Mouse (Mus musculus): ENCODE data around the gene Cdkal1. TPM values are rescaled to one million over a fixed set of nuclear protein-coding genes. Genes with fewer than 3 reads are reported as not detected.

Cdkal1 gene
- polyA plus RNA-seq, 1 experiment = 5.1 TPM

DNA sequence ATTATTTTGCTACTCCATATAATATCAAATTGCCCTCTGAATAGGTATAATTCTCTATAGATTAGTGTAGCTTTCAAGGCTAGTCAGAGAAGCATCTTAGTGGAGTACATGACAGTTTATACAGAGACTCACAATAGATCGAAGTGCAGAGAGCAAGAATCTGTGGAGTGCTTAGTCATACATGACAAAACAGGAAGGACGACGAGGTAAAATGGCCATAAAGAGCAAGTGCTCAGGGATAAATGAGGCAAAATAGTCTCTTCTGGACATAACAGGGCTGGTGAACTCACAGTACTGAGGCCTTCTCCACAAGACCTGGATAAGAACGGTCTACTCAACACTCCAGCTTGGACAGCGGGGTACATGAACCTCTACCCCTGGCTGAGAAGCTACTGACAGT lies 155.6 kb downstream of the Cdkal1 start:
- H3K36me3 ChIP-seq (ENCODE audit: control insufficient read depth, insufficient read depth) = no peaks in the 10 kb centered on the region
- H3K79me2 ChIP-seq (ENCODE audit: control insufficient read depth, insufficient read depth) = no peaks in the 10 kb centered on the region
- no peak for TF ChIP-seq CTCF (IDR thresholded peaks at IDR 0.05; ENCODE audit: control insufficient read depth, insufficient read depth, insufficient read length)
- TF ChIP-seq MYOD1 (IDR thresholded peaks at IDR 0.05; ENCODE audit: control insufficient read depth, insufficient read length, low read depth) = no peak
- TF ChIP-seq MAX (IDR thresholded peaks at IDR 0.05) = no peak
- no peak for TF ChIP-seq USF1 (IDR thresholded peaks at IDR 0.05; ENCODE audit: low read depth)
- TF ChIP-seq FOSL1 (IDR thresholded peaks at IDR 0.05; ENCODE audit: insufficient read depth, low read length, poor library complexity, severe bottlenecking) = no peak
- no peak for TF ChIP-seq CEBPB (IDR thresholded peaks at IDR 0.05; ENCODE audit: low read depth)
- TF ChIP-seq MYOG (IDR thresholded peaks at IDR 0.05; ENCODE audit: control insufficient read depth, extremely low read depth, insufficient read length) = no peak
- H3K27me3 ChIP-seq (ENCODE audit: control insufficient read depth, insufficient read depth, insufficient read length) = no peaks in the 10 kb centered on the region
- no peaks in the 10 kb centered on the region for H3K79me3 ChIP-seq (ENCODE audit: low read depth)
- H3K4me3 ChIP-seq (ENCODE audit: insufficient read depth, poor library complexity, severe bottlenecking) = no peak overlapping the region
- H3ac ChIP-seq (ENCODE audit: control insufficient read depth, insufficient read length, low read depth) = no peak overlapping the region

DNA sequence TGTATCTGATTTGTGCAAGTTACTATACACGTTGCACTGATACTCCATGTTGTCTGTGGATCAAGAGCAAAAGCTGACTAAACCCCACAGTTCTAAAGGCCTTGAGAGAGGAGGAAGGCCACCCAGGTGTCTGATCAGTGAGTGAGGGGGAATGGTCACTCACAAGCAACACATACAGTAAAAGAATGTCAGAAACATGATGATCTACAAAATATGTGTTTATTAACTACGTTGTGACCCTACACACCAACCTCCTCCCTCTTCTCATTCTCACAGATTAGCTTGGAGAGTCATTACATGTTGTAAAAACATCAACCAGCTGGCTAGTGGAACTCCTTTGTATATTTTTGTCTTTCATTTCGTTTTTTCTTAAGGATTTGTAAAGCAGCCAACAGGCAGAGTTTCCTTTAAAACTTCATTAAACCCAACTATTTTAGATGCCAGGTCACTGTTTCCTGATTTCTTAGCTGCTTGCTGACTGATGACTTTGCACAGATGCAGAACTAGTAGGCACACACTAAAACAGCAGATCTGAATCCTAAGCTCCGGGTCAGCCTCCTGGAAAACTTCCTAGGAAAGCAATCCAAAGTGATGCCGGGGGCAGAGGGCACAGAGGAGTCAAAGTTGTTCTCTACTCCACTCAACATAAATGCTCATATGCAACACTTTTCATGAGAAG lies 157.0 kb downstream of the Cdkal1 start:
- H3K27me3 ChIP-seq (ENCODE audit: control insufficient read depth, insufficient read depth, insufficient read length) = no peaks in the 10 kb centered on the region
- H3K79me3 ChIP-seq (ENCODE audit: low read depth) = no peaks in the 10 kb centered on the region
- no peak overlapping the region for H3K4me3 ChIP-seq (ENCODE audit: insufficient read depth, poor library complexity, severe bottlenecking)
- TF ChIP-seq MAX (IDR thresholded peaks at IDR 0.05) (no peak), FOSL1 (IDR thresholded peaks at IDR 0.05; ENCODE audit: insufficient read depth, low read length, poor library complexity, severe bottlenecking) (no peak), MYOD1 (IDR thresholded peaks at IDR 0.05; ENCODE audit: control insufficient read depth, insufficient read length, low read depth) (no peak), CTCF (IDR thresholded peaks at IDR 0.05; ENCODE audit: control insufficient read depth, insufficient read depth, insufficient read length) (no peak), CEBPB (IDR thresholded peaks at IDR 0.05; ENCODE audit: low read depth) (no peak), MYOG (IDR thresholded peaks at IDR 0.05; ENCODE audit: control insufficient read depth, extremely low read depth, insufficient read length) (no peak), USF1 (IDR thresholded peaks at IDR 0.05; ENCODE audit: low read depth) (no peak)
- H3K79me2 ChIP-seq (ENCODE audit: control insufficient read depth, insufficient read depth) = no peaks in the 10 kb centered on the region
- H3ac ChIP-seq (ENCODE audit: control insufficient read depth, insufficient read length, low read depth) = no peak overlapping the region
- no peaks in the 10 kb centered on the region for H3K36me3 ChIP-seq (ENCODE audit: control insufficient read depth, insufficient read depth)

DNA sequence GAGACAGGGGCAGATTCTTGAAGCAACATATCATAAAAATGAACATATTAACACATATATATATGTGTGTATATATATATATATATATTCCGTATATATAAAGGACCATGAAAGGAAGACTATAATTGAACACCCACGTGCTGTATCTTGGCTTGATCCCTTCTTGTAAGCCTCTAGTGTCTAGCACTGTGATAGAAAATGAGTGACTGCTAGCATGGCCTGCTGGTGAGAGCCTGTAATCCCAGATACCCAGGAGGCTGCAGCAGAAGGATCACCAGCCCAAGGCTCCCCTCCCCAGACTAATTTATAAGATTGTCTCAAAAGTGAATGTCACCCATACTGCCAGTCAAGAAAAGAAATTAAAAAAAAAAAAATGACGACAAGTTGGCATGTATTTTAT lies 158.2 kb downstream of the Cdkal1 start:
- H3ac ChIP-seq (ENCODE audit: control insufficient read depth, insufficient read length, low read depth) = no peak overlapping the region
- no peak for TF ChIP-seq MAX (IDR thresholded peaks at IDR 0.05)
- TF ChIP-seq CTCF (IDR thresholded peaks at IDR 0.05; ENCODE audit: control insufficient read depth, insufficient read depth, insufficient read length) = no peak
- TF ChIP-seq MYOG (IDR thresholded peaks at IDR 0.05; ENCODE audit: control insufficient read depth, extremely low read depth, insufficient read length) = no peak
- no peak for TF ChIP-seq USF1 (IDR thresholded peaks at IDR 0.05; ENCODE audit: low read depth)
- no peak for TF ChIP-seq MYOD1 (IDR thresholded peaks at IDR 0.05; ENCODE audit: control insufficient read depth, insufficient read length, low read depth)
- TF ChIP-seq CEBPB (IDR thresholded peaks at IDR 0.05; ENCODE audit: low read depth) = no peak
- no peak for TF ChIP-seq FOSL1 (IDR thresholded peaks at IDR 0.05; ENCODE audit: insufficient read depth, low read length, poor library complexity, severe bottlenecking)
- no peaks in the 10 kb centered on the region for H3K79me3 ChIP-seq (ENCODE audit: low read depth)
- no peaks in the 10 kb centered on the region for H3K79me2 ChIP-seq (ENCODE audit: control insufficient read depth, insufficient read depth)
- no peak overlapping the region for H3K4me3 ChIP-seq (ENCODE audit: insufficient read depth, poor library complexity, severe bottlenecking)
- no peaks in the 10 kb centered on the region for H3K27me3 ChIP-seq (ENCODE audit: control insufficient read depth, insufficient read depth, insufficient read length)
- no peaks in the 10 kb centered on the region for H3K36me3 ChIP-seq (ENCODE audit: control insufficient read depth, insufficient read depth)

DNA sequence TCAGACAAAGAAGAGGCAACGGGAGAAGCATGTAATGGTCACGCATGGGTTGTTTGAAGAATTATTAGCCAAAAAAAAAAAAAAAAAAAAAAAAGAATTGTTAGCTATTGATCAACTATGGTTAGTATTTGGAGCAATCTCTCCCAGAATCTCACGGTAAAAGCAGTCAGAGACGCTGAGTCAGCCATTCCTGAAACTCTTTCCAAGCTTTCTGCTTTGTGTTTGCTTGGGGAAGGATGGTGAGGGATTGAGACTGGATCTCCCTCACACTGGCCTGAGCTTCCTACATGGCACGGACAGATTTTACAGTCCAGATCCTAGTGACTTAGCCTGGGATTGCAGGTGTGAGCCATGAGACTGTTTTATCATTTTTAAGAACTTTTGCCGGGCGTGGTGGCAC lies 164.7 kb downstream of the Cdkal1 start:
- H3K79me2 ChIP-seq (ENCODE audit: control insufficient read depth, insufficient read depth) = no peaks in the 10 kb centered on the region
- no peaks in the 10 kb centered on the region for H3K36me3 ChIP-seq (ENCODE audit: control insufficient read depth, insufficient read depth)
- TF ChIP-seq CTCF (IDR thresholded peaks at IDR 0.05; ENCODE audit: control insufficient read depth, insufficient read depth, insufficient read length) = no peak
- no peak for TF ChIP-seq MAX (IDR thresholded peaks at IDR 0.05)
- TF ChIP-seq USF1 (IDR thresholded peaks at IDR 0.05; ENCODE audit: low read depth) = no peak
- TF ChIP-seq MYOD1 (IDR thresholded peaks at IDR 0.05; ENCODE audit: control insufficient read depth, insufficient read length, low read depth) = no peak
- TF ChIP-seq FOSL1 (IDR thresholded peaks at IDR 0.05; ENCODE audit: insufficient read depth, low read length, poor library complexity, severe bottlenecking) = no peak
- no peak for TF ChIP-seq CEBPB (IDR thresholded peaks at IDR 0.05; ENCODE audit: low read depth)
- TF ChIP-seq MYOG (IDR thresholded peaks at IDR 0.05; ENCODE audit: control insufficient read depth, extremely low read depth, insufficient read length) = no peak
- H3K27me3 ChIP-seq (ENCODE audit: control insufficient read depth, insufficient read depth, insufficient read length) = no peaks in the 10 kb centered on the region
- H3K79me3 ChIP-seq (ENCODE audit: low read depth) = no peaks in the 10 kb centered on the region
- H3K4me3 ChIP-seq (ENCODE audit: insufficient read depth, poor library complexity, severe bottlenecking) = no peak overlapping the region
- no peak overlapping the region for H3ac ChIP-seq (ENCODE audit: control insufficient read depth, insufficient read length, low read depth)

DNA sequence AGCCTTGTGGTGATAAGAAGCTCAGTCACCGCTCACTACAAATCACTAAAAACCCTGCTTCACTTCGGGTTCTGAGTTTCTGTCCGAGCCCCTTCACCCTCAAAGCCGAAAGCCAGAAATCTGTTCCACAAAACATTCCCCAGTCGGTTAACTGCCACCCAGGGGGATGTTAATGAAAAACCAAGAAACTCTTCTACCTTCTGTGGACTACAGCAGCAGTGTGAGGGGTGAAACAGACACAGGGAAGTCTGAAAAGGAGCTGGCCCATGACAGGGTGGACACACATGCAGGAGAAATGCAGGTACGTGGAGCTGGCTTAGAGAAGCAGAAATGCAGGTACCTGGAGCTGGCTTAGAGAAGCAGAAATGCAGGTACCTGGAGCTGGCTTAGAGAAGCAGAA lies 166.6 kb downstream of the Cdkal1 start:
- H3ac ChIP-seq (ENCODE audit: control insufficient read depth, insufficient read length, low read depth) = no peak overlapping the region
- no peaks in the 10 kb centered on the region for H3K79me3 ChIP-seq (ENCODE audit: low read depth)
- no peaks in the 10 kb centered on the region for H3K27me3 ChIP-seq (ENCODE audit: control insufficient read depth, insufficient read depth, insufficient read length)
- no peak overlapping the region for H3K4me3 ChIP-seq (ENCODE audit: insufficient read depth, poor library complexity, severe bottlenecking)
- TF ChIP-seq CTCF (IDR thresholded peaks at IDR 0.05; ENCODE audit: control insufficient read depth, insufficient read depth, insufficient read length) (no peak), MYOD1 (IDR thresholded peaks at IDR 0.05; ENCODE audit: control insufficient read depth, insufficient read length, low read depth) (no peak), CEBPB (IDR thresholded peaks at IDR 0.05; ENCODE audit: low read depth) (no peak), MAX (IDR thresholded peaks at IDR 0.05) (no peak), MYOG (IDR thresholded peaks at IDR 0.05; ENCODE audit: control insufficient read depth, extremely low read depth, insufficient read length) (no peak), FOSL1 (IDR thresholded peaks at IDR 0.05; ENCODE audit: insufficient read depth, low read length, poor library complexity, severe bottlenecking) (no peak), USF1 (IDR thresholded peaks at IDR 0.05; ENCODE audit: low read depth) (no peak)
- H3K79me2 ChIP-seq (ENCODE audit: control insufficient read depth, insufficient read depth) = no peaks in the 10 kb centered on the region
- no peaks in the 10 kb centered on the region for H3K36me3 ChIP-seq (ENCODE audit: control insufficient read depth, insufficient read depth)
